In genomic region chr17:83972026-83972425, GRCm38 (mm10) we compare ENCODE assay signal across 9 mouse cellular contexts.
DNase-seq lines count a peak whose midpoint lies in the region; ATAC-seq and TF ChIP-seq lines count a peak whose summit lies in the region.
"Had no signal": no experiment of that assay in that cellular context is flagged by ENCODE, and none has a peak within 500 bp of the region (broad histone marks: within the 10 kb centered on the region; RNA-seq: fewer than 3 reads in every experiment).

No protein-coding gene starts in this region.

- H3K27me3 ChIP-seq in hindbrain, embryonic 12.5 days = no peaks in the 10 kb centered on the region
- H3K27me3 ChIP-seq in neural tube, embryonic 13.5 days = no peaks in the 10 kb centered on the region
- H3K27me3 ChIP-seq in liver, postnatal 0 days (ENCODE audit: insufficient read depth, low read length) = no peaks in the 10 kb centered on the region
- H3K27me3 ChIP-seq: liver, embryonic 12.5 days had no signal

- intact Hi-C loops in left cerebral cortex, adult 2 months (cut with DNase I) = loop anchor here (2.0 to 5.0 kb wide), 3 partner anchors 70 to 415 kb away; no protein-coding TSS in a partner anchor
- intact Hi-C loops in left cerebral cortex, postnatal 4 days (cut with DNase I) = loop anchor here (10.0 kb wide), 1 partner anchor 413 kb away; no protein-coding TSS in a partner anchor

- H3K27ac ChIP-seq in left cerebral cortex, adult 2 months = peak overlapping the region; percentile 36; the same call in 1 of the 2 replicates
- H3K27ac ChIP-seq in hindbrain, embryonic 12.5 days = peak overlapping the region; percentile 18; the same call in 1 of the 2 replicates
- H3K27ac ChIP-seq in neural tube, embryonic 13.5 days (replicated peaks) = no peak overlapping the region
- no peak overlapping the region for H3K27ac ChIP-seq in liver, postnatal 0 days (ENCODE audit: low read depth)
- H3K27ac ChIP-seq: liver, embryonic 12.5 days had no signal

- H3K9ac ChIP-seq in hindbrain, embryonic 12.5 days = no peak overlapping the region
- H3K9ac ChIP-seq in neural tube, embryonic 13.5 days = no peak overlapping the region
- no peak overlapping the region for H3K9ac ChIP-seq in liver, postnatal 0 days (replicated peaks)
- H3K9ac ChIP-seq: liver, embryonic 12.5 days had no signal

- peak; percentile 88 for ATAC-seq in hindbrain, embryonic 12.5 days (ENCODE audit: low FRiP score)
- peak; percentile 70 for ATAC-seq in neural tube, embryonic 13.5 days (ENCODE audit: low read depth)
- ATAC-seq in inflammation-experienced regulatory T-cells, adult 6 months = no peak
- no peak for ATAC-seq in liver, postnatal 0 days
- ATAC-seq: liver, embryonic 12.5 days had no signal

- TF ChIP-seq EP300 in liver, postnatal 0 days (IDR thresholded peaks at IDR 0.05; ENCODE audit: low read depth) = no peak

- H3K4me1 ChIP-seq in hindbrain, embryonic 12.5 days = peaks cover 11% of the 10 kb centered on the region
- H3K4me1 ChIP-seq in neural tube, embryonic 13.5 days (replicated peaks) = peaks cover 21% of the 10 kb centered on the region
- peaks cover 7% of the 10 kb centered on the region for H3K4me1 ChIP-seq in liver, postnatal 0 days (ENCODE audit: insufficient read depth)

- H3K4me3 ChIP-seq in left cerebral cortex, adult 2 months = no peak overlapping the region
- no peak overlapping the region for H3K4me3 ChIP-seq in hindbrain, embryonic 12.5 days
- H3K4me3 ChIP-seq in neural tube, embryonic 13.5 days = no peak overlapping the region
- no peak overlapping the region for H3K4me3 ChIP-seq in liver, postnatal 0 days (ENCODE audit: low read depth, low read length)
- H3K4me3 ChIP-seq: liver, embryonic 12.5 days had no signal

- H3K36me3 ChIP-seq in hindbrain, embryonic 12.5 days = no peaks in the 10 kb centered on the region
- no peaks in the 10 kb centered on the region for H3K36me3 ChIP-seq in neural tube, embryonic 13.5 days
- no peaks in the 10 kb centered on the region for H3K36me3 ChIP-seq in liver, postnatal 0 days (replicated peaks; ENCODE audit: insufficient read depth, low read length)
- H3K36me3 ChIP-seq: liver, embryonic 12.5 days had no signal

- no peak overlapping the region; the same call in 1 of the 2 replicates for H3K4me2 ChIP-seq in hindbrain, embryonic 12.5 days (replicated peaks)
- H3K4me2 ChIP-seq in neural tube, embryonic 13.5 days = no peak overlapping the region
- no peak overlapping the region for H3K4me2 ChIP-seq in liver, postnatal 0 days (ENCODE audit: low read depth, low read length)
- H3K4me2 ChIP-seq: liver, embryonic 12.5 days had no signal

- no peaks in the 10 kb centered on the region for H3K9me3 ChIP-seq in hindbrain, embryonic 12.5 days (replicated peaks)
- no peaks in the 10 kb centered on the region for H3K9me3 ChIP-seq in neural tube, embryonic 13.5 days
- H3K9me3 ChIP-seq in liver, postnatal 0 days (ENCODE audit: low read length) = no peaks in the 10 kb centered on the region
- H3K9me3 ChIP-seq: liver, embryonic 12.5 days had no signal

- peak; percentile 18; the same call in 1 of the 2 replicates for TF ChIP-seq CTCF in left cerebral cortex, adult 2 months (IDR thresholded peaks at IDR 0.05)
- TF ChIP-seq CTCF in liver, postnatal 0 days (IDR thresholded peaks at IDR 0.05; ENCODE audit: low read depth) = no peak

- WGBS in hindbrain, embryonic 12.5 days = 20% methylated on average over 5 of the region's 5 CpGs
- WGBS in neural tube, embryonic 13.5 days = 21% methylated on average over 5 of the region's 5 CpGs
- 77% methylated on average over 5 of the region's 5 CpGs for WGBS in liver, postnatal 0 days (ENCODE audit: insufficient replicate concordance)

- peak; percentile 41 for DNase-seq in adrenal gland, postnatal 14 days
- DNase-seq in adrenal gland, adult 8-10 months = no peak
- no peak for DNase-seq in left cerebral cortex, adult 2 months (ENCODE audit: extremely low spot score in 1 of 2, low spot score in 2 of 2)
- no peak for DNase-seq in left cerebral cortex, postnatal 4 days
- no peak for DNase-seq in liver, postnatal 0 days

Comparison
In these comparisons a context has a peak if more than half of its experiments do, and no peak if none do; other contexts are left out.
1. H3K27ac ChIP-seq: peak in left cerebral cortex, adult 2 months (single experiment) and hindbrain, embryonic 12.5 days (single experiment); none in neural tube, embryonic 13.5 days (single experiment) and liver, postnatal 0 days (single experiment).
2. ATAC-seq: peak in hindbrain, embryonic 12.5 days (single experiment) and neural tube, embryonic 13.5 days (single experiment); none in inflammation-experienced regulatory T-cells, adult 6 months (single experiment) and liver, postnatal 0 days (single experiment).